Mouse (Mus musculus) cerebral cortex, adult 2 months (tissue): ENCODE measurements around the gene Klf16.

Experiments used
- WGBS: fragments of 180-500 bp; shearing (Covaris S2); methylation state at CpG from one replicate; pipeline ENCODE4 v1.1.7; 2018; 5-methylcytosine and 5-hydroxymethylcytosine counted together

The Klf16 gene

GRCm38 (mm10) chr10:80543873-80544272, 33.2 kb downstream of the Klf16 start:
- WGBS, result 68% methylated on average over 14 of the region's 14 CpGs

- WGBS, result 49% methylated on average over 5 of the region's 5 CpGs
Observed at GRCm38 (mm10) chr10:80539493-80539892, 37.6 kb downstream of the Klf16 start.

- 9% methylated on average over 29 of the region's 30 CpGs for WGBS
Observed at GRCm38 (mm10) chr10:80538710-80539394, 38.3 kb downstream of the Klf16 start, which contains the start of gene Atp8b3. Atp8b3 (minus strand) TSS chr10:80539124.

GRCm38 (mm10) chr10:80538180-80538579, 38.9 kb downstream of the Klf16 start:
- 56% methylated on average over 5 of the region's 5 CpGs for WGBS

- 19% methylated on average over 13 of the region's 13 CpGs for WGBS
Observed at GRCm38 (mm10) chr10:80535711-80536110, 41.4 kb downstream of the Klf16 start.

- 16% methylated on average over 14 of the region's 14 CpGs for WGBS
Observed at GRCm38 (mm10) chr10:80535071-80535470, 42.0 kb downstream of the Klf16 start.

- WGBS, result 38% methylated on average over 7 of the region's 7 CpGs
Observed at GRCm38 (mm10) chr10:80533704-80534103, 43.4 kb downstream of the Klf16 start.

- WGBS, result 88% methylated on average over 11 of the region's 11 CpGs
Observed at GRCm38 (mm10) chr10:80532783-80533182, 44.3 kb downstream of the Klf16 start.

- 35% methylated on average over 9 of the region's 9 CpGs for WGBS
Observed at GRCm38 (mm10) chr10:80526172-80526571, 50.9 kb downstream of the Klf16 start.

GRCm38 (mm10) chr10:80523299-80523698, 53.8 kb downstream of the Klf16 start:
- 94% methylated on average over 7 of the region's 7 CpGs for WGBS

- WGBS, result 67% methylated on average over 2 of the region's 2 CpGs
Observed at GRCm38 (mm10) chr10:80519287-80519686, 57.8 kb downstream of the Klf16 start.
